Mouse (Mus musculus) bone marrow, adult 2 months (tissue): Measurements from ENCODE around the gene Spaca9.

Experiments
- CTCF ChIP-seq: fragments of 200-500 bp; IDR thresholded peaks from 2 replicates; pipeline ENCODE4 v1.5.1; 2011; ENCODE audit warnings: low read length, control low read depth; ENCODE audit not compliant: control insufficient read depth, insufficient read depth
- POLR2A ChIP-seq: fragments of 200-500 bp; IDR thresholded peaks from 2 replicates; pipeline ENCODE4 v1.6.1; 2011; ENCODE audit warnings: low read depth, mild to moderate bottlenecking, control low read depth, low read length, borderline replicate concordance; ENCODE audit not compliant: control insufficient read depth

DNA sequence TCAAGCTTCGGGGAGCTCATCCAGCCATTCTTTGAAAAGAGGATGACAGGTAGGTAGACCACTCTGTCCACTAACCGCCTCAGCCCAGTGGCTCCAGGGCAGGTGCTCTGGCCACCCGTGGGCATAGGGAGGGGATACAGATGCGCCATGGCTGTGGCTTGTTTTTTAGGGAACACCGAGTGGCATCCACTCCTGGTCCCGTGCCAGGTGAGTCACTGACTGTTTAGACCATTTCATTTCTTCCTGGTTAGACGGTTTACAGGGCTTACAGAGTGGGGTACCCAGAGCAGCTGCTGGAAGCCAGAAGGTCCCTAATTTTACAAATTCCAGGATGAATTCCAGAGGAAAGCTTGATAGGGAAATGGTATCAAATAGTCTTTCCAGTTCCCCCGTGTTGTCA is 43.2 kb upstream of the Spaca9 start:
- no peak for TF ChIP-seq POLR2A
- TF ChIP-seq CTCF: no peak
